Mouse (Mus musculus) ES-E14 (cell line): ENCODE data around the gene Ptpn1. TPM values are rescaled to one million over a fixed set of nuclear protein-coding genes. Genes with fewer than 3 reads are reported as not detected.
A peak's percentile ranks its signal among the peaks of the same experiment; 100 is the strongest.

Source experiments
- DNase-seq: peaks from one replicate; pipeline ENCODE4 v3.0.0-alpha.2; 2013; ENCODE audit warnings: low read depth, low spot score
- H3K27ac ChIP-seq: 2 replicates; pipeline ENCODE4 v1.5.1; 2012; ENCODE audit warnings: low read depth, mild to moderate bottlenecking, low read length, moderate library complexity, mixed read lengths; ENCODE audit not compliant: poor library complexity, insufficient read depth, severe bottlenecking
- H3K36me3 ChIP-seq: 2 replicates; pipeline ENCODE4 v1.6.1; 2012; ENCODE audit warnings: mild to moderate bottlenecking, low read length, moderate library complexity, mixed read lengths; ENCODE audit not compliant: control insufficient read depth, poor library complexity, insufficient read depth, severe bottlenecking
- H3K4me1 ChIP-seq, 2 experiments: fragments of 150-350 bp in 1 of 2; sonication (generic) in 1 of 2; 2 replicates each; pipeline ENCODE4 v1.6.1; 2012; ENCODE audit warnings: low read length in 2 of 2, mild to moderate bottlenecking in 1 of 2, mixed read lengths in 1 of 2; ENCODE audit not compliant: control insufficient read depth in 2 of 2, insufficient read depth in 2 of 2, poor library complexity in 1 of 2
- H3K4me3 ChIP-seq, 2 experiments: fragments of 150-350 bp in 1 of 2; sonication (generic) in 1 of 2; 2 replicates each; pipeline ENCODE4 v1.5.1; 2012; ENCODE audit warnings: low read length in 2 of 2, low read depth in 1 of 2, mild to moderate bottlenecking in 1 of 2, mixed read lengths in 1 of 2; ENCODE audit not compliant: insufficient read depth in 1 of 2, poor library complexity in 1 of 2, severe bottlenecking in 1 of 2
- H3K9ac ChIP-seq: 2 replicates; pipeline ENCODE4 v1.6.1; 2012; ENCODE audit warnings: low read depth, mild to moderate bottlenecking, low read length, mixed read lengths; ENCODE audit not compliant: poor library complexity, insufficient read depth, severe bottlenecking
- H3K9me3 ChIP-seq: fragments of 150-350 bp; sonication (generic); 2 replicates; pipeline ENCODE4 v1.6.1; 2012; ENCODE audit warnings: low read depth, mild to moderate bottlenecking, low read length; ENCODE audit not compliant: control insufficient read depth, insufficient read depth
- CHD2 ChIP-seq: IDR thresholded peaks from 2 replicates; pipeline ENCODE4 v1.6.1; 2014; ENCODE audit warnings: mild to moderate bottlenecking, low read depth, low read length, inconsistent platforms
- HCFC1 ChIP-seq: IDR thresholded peaks from 2 replicates; pipeline ENCODE4 v1.6.1; 2012; ENCODE audit warnings: low read length, inconsistent platforms, borderline replicate concordance; ENCODE audit not compliant: insufficient read depth
- MAFK ChIP-seq: IDR thresholded peaks from 2 replicates; pipeline ENCODE4 v1.6.1; 2014; ENCODE audit warnings: mild to moderate bottlenecking, low read depth, low read length, inconsistent platforms; ENCODE audit not compliant: insufficient read depth
- ZC3H11A ChIP-seq: IDR thresholded peaks from 2 replicates; pipeline ENCODE4 v1.6.1; 2012; ENCODE audit warnings: low read depth, mild to moderate bottlenecking, inconsistent platforms, low read length, borderline replicate concordance
- ZNF384 ChIP-seq: IDR thresholded peaks from 2 replicates; pipeline ENCODE4 v1.6.1; 2012; ENCODE audit warnings: low read depth, low read length, inconsistent platforms
- in situ Hi-C, 2 experiments: fragments of 600-800 bp; cut with MboI; formaldehyde crosslinking; loops; one replicate each; pipeline ENCODE4 v1.15.1; 2025; ENCODE audit warnings: low sequenced_read_pairs in 2 of 2, inconsistent platforms in 1 of 2; ENCODE audit not compliant: unreplicated experiment in 2 of 2
- total RNA-seq: library from RNA; depleted of rRNA; stranded (reverse); fragments of 300-350 nt; gene quantifications from 2 replicates; pipeline ENCODE4 v1.2.3, GENCODE M21; 2012

Gene Ptpn1
- total RNA-seq, 1 experiment, result 39.9 TPM

DNA sequence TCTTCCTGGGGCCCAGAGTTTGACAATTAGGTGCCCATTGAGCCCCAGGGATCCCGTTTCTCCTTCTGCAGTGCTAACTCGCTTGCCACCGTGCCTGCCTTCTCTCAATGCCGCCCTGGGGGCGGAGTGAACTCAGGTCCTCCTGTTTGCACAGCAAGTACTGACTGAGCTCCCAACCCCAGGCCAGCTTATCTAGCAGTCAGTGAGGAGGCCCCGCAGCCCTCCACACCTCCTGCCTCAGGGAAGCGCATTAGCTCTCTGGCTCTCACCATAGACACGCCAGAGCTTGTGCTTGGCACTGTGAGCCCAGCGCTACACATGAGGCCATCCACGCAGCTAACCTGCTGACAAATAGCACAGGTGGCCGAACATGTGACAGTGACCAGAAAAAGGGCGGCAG is 55.8 kb downstream of the Ptpn1 start:
- H3K27ac ChIP-seq, result no peak overlapping the region
- in situ Hi-C loops, result no loop called here

GRCm38 (mm10) chr2:167989310-167989709 is 57.5 kb downstream of the Ptpn1 start:
- no peak for DNase-seq
- Histone ChIP-seq H3K4me3 (peak overlapping the region; percentile 55 to 60), H3K4me1 (peaks cover 0 to 10% of the 10 kb centered on the region in 2 experiments; a peak in 1 of 4 replicates), H3K9me3 (no peaks in the 10 kb centered on the region), H3K36me3 (no peaks in the 10 kb centered on the region), H3K27ac (no peak overlapping the region), H3K9ac (peak overlapping the region; percentile 51)
- in situ Hi-C loops, result no loop called here
- TF ChIP-seq MAFK, result no peak
- TF ChIP-seq HCFC1, result no peak
- no peak for TF ChIP-seq CHD2
- no peak for TF ChIP-seq ZC3H11A
- TF ChIP-seq ZNF384, result no peak

More for the DNA sequence above, 55.8 kb downstream of the Ptpn1 start:
- H3K4me3 ChIP-seq, result no peak overlapping the region
- H3K9ac ChIP-seq, result no peak overlapping the region
- H3K36me3 ChIP-seq, result no peaks in the 10 kb centered on the region
- H3K9me3 ChIP-seq, result no peaks in the 10 kb centered on the region
- H3K4me1 ChIP-seq, result peaks cover 0 to 10% of the 10 kb centered on the region in 2 experiments; a peak in 1 of 4 replicates
- TF ChIP-seq ZC3H11A, result no peak
- TF ChIP-seq HCFC1, result no peak
- no peak for TF ChIP-seq MAFK
- TF ChIP-seq CHD2, result no peak
- no peak for TF ChIP-seq ZNF384
- DNase-seq, result no peak

DNA sequence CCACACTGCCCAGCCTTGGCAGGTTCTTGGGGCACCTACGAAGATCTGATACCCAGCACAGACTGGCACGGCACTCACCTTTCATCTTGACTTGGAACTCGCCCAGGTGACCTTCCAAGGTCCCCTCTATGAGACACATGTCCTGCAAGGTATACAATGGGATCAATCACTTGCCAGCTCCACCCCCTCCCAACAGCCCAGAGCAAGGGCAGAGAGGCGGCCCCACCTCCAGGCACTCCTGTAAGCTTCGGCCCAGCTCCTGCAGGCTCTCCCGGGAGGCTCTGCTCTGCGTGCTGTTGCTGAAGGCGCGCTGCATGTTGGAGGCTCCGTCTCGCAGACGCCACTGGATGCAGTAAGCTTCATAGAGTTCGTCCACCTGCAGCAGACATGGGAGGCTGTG is 61.4 kb downstream of the Ptpn1 start:
- no peak overlapping the region for H3K4me3 ChIP-seq
- H3K9ac ChIP-seq, result no peak overlapping the region
- DNase-seq, result no peak
- H3K27ac ChIP-seq, result no peak overlapping the region
- no peaks in the 10 kb centered on the region for H3K36me3 ChIP-seq
- TF ChIP-seq HCFC1 (no peak), MAFK (no peak), ZNF384 (no peak), ZC3H11A (no peak), CHD2 (no peak)
- no peaks in the 10 kb centered on the region for H3K9me3 ChIP-seq
- peaks cover 0 to 6% of the 10 kb centered on the region in 2 experiments; a peak in 1 of 4 replicates for H3K4me1 ChIP-seq
- in situ Hi-C loops, result no loop called here

- in situ Hi-C loops, result no loop called here
- H3K27ac ChIP-seq, result no peak overlapping the region
- H3K4me3 ChIP-seq, result no peak overlapping the region
- no peak for DNase-seq
- H3K4me1 ChIP-seq, result peaks cover 0 to 4% of the 10 kb centered on the region in 2 experiments; a peak in 1 of 4 replicates
- no peak overlapping the region for H3K9ac ChIP-seq
- H3K36me3 ChIP-seq, result no peaks in the 10 kb centered on the region
- TF ChIP-seq ZC3H11A, result no peak
- TF ChIP-seq ZNF384, result no peak
- no peak for TF ChIP-seq HCFC1
- no peak for TF ChIP-seq CHD2
- TF ChIP-seq MAFK, result no peak
- no peaks in the 10 kb centered on the region for H3K9me3 ChIP-seq
Measured at GRCm38 (mm10) chr2:167995870-167996635, 64.2 kb downstream of the Ptpn1 start.
